Mouse (Mus musculus) heart, adult 2 months (tissue): ENCODE results near the gene Zdhhc24. TPM values are rescaled to one million over a fixed set of nuclear protein-coding genes. Genes with fewer than 3 reads are reported as not detected.
A peak's percentile ranks its signal among the peaks of the same experiment; 100 is the strongest.

ENCODE experiments used
- DNase-seq, 2 experiments: peaks; one replicate each; pipeline ENCODE4 v3.0.0; 2021
- H3K27ac ChIP-seq: fragments of 200-600 bp; 2 replicates; pipeline ENCODE4 v1.8.1; 2022
- H3K27me3 ChIP-seq: fragments of 200-500 bp; 2 replicates; pipeline ENCODE4 v1.6.1; 2012; ENCODE audit warnings: mild to moderate bottlenecking, low read length, inconsistent platforms, mixed read lengths; ENCODE audit not compliant: control insufficient read depth, insufficient read depth
- H3K36me3 ChIP-seq: fragments of 200-500 bp; 2 replicates; pipeline ENCODE4 v1.6.1; 2012; ENCODE audit warnings: low read length, inconsistent platforms; ENCODE audit not compliant: control insufficient read depth, insufficient read depth
- H3K4me1 ChIP-seq: fragments of 200-500 bp; 2 replicates; pipeline ENCODE4 v1.6.1; 2011; ENCODE audit warnings: low read length; ENCODE audit not compliant: control insufficient read depth, insufficient read depth
- H3K4me3 ChIP-seq: fragments of 200-600 bp; 2 replicates; pipeline ENCODE4 v1.8.1; 2022
- H3K79me2 ChIP-seq: fragments of 200-500 bp; replicated peaks from 2 replicates; pipeline ENCODE4 v1.6.1; 2012; ENCODE audit warnings: mild to moderate bottlenecking, inconsistent platforms, low read length, moderate library complexity, mixed read lengths; ENCODE audit not compliant: control insufficient read depth, insufficient read depth
- H3K9ac ChIP-seq: fragments of 200-500 bp; 2 replicates; pipeline ENCODE4 v1.6.1; 2012; ENCODE audit warnings: low read depth, mild to moderate bottlenecking, control low read depth, inconsistent platforms, low read length, mixed read lengths
- CTCF ChIP-seq: fragments of 200-600 bp; IDR thresholded peaks from 2 replicates; pipeline ENCODE4 v1.8.1; 2022; ENCODE audit warnings: antibody characterized with exemption, mild to moderate bottlenecking, moderate library complexity
- EP300 ChIP-seq: fragments of 200-500 bp; IDR thresholded peaks from 2 replicates; pipeline ENCODE4 v1.6.1; 2011; ENCODE audit warnings: low read depth, low read length, control low read depth; ENCODE audit not compliant: insufficient read depth
- POLR2A ChIP-seq: fragments of 200-500 bp; IDR thresholded peaks from 2 replicates; pipeline ENCODE4 v1.6.1; 2011; ENCODE audit warnings: mild to moderate bottlenecking, low read depth, low read length, control low read depth; ENCODE audit not compliant: insufficient read depth
- WGBS: fragments of 180-500 bp; shearing (Covaris S2); methylation state at CpG from one replicate; pipeline ENCODE4 v1.1.7; 2018; 5-methylcytosine and 5-hydroxymethylcytosine counted together
- intact Hi-C: fragments of 180-260 bp; cut with DNase I; formaldehyde crosslinking; loops from one replicate; pipeline ENCODE4 v1.15.1; 2025
- polyA plus RNA-seq: library from polyadenylated mRNA; depleted of rRNA; stranded (reverse); fragments of >200 nt; gene quantifications from 2 replicates; pipeline ENCODE4 v1.2.3, GENCODE M21; 2012
- total RNA-seq, 2 experiments: library from RNA; stranded (reverse); gene quantifications; 2 replicates each; pipeline ENCODE4 v1.2.3; 2021

Gene Zdhhc24
- total and polyA plus RNA-seq, 3 experiments: 2.3 to 7.8 (median 3.0) TPM

- Histone ChIP-seq H3K27ac (no peak overlapping the region), H3K9ac (no peak overlapping the region), H3K4me1 (peaks cover 4% of the 10 kb centered on the region; the same call in 1 of the 2 replicates), H3K36me3 (no peaks in the 10 kb centered on the region), H3K79me2 (no peaks in the 10 kb centered on the region), H3K27me3 (no peaks in the 10 kb centered on the region), H3K4me3 (no peak overlapping the region)
- 32% methylated on average over 5 of the region's 5 CpGs for WGBS
- intact Hi-C loops: loop anchor here (10.0 kb wide), 1 partner anchor 225 kb away; the partner anchor contains the start of gene Rce1
- no peak for DNase-seq
- no peak for TF ChIP-seq CTCF
- no peak for TF ChIP-seq EP300
- no peak for TF ChIP-seq POLR2A
Measured at GRCm38 (mm10) chr19:4850281-4850680, 28.2 kb upstream of the Zdhhc24 start.

- intact Hi-C loops: loop anchor here (2.0 to 10.0 kb wide), 2 partner anchors 24 to 230 kb away; partner anchors contain the start of genes Rce1 and Zdhhc24
- H3K27ac ChIP-seq: peak within 1 kb of the TSS; percentile 88
- WGBS: 3% methylated on average over 45 of the region's 45 CpGs
Measured at GRCm38 (mm10) chr19:4854552-4855469, 23.7 kb upstream of the Zdhhc24 start, which contains the start of gene Ctsf. Gene Ctsf, plus strand, starts transcription at chr19:4855130.

DNA sequence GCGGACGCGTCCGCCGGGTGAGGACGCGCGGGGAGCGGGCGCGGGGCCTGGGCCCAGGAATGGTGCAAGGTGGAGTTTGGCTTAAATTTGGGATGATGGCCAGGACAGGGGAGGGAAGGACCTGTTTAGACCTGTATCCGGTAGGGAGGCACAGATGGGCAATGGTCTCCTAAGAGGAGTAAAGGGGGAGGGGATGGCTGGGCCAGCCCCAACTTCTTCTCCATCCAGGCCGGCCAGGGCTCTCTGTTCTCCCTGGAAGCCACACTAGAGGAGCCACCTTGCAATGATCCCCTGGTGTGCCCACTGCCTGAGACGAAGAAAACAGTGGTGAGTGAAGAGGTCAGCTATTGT is 23.0 kb upstream of the Zdhhc24 start:
- H3K27ac ChIP-seq: peak overlapping the region; percentile 88
- intact Hi-C loops: loop anchor here (2.0 to 10.0 kb wide), 2 partner anchors 23 to 231 kb away; partner anchors contain the start of genes Rce1 and Zdhhc24
- H3K4me3 ChIP-seq: peak overlapping the region; percentile 69
- TF ChIP-seq CTCF (no peak), POLR2A (no peak), EP300 (no peak)
- peaks cover 5% of the 10 kb centered on the region for H3K4me1 ChIP-seq
- DNase-seq: no peak
- 4% methylated on average over 14 of the region's 14 CpGs for WGBS
- no peaks in the 10 kb centered on the region for H3K27me3 ChIP-seq
- no peaks in the 10 kb centered on the region for H3K36me3 ChIP-seq
- H3K79me2 ChIP-seq: no peaks in the 10 kb centered on the region
- H3K9ac ChIP-seq: peak overlapping the region; percentile 90

More at GRCm38 (mm10) chr19:4854552-4855469, 23.7 kb upstream of the Zdhhc24 start, which contains the start of gene Ctsf:
- Histone ChIP-seq H3K27me3 (no peaks in the 10 kb centered on the region), H3K36me3 (no peaks in the 10 kb centered on the region), H3K4me3 (peak within 1 kb of the TSS; percentile 69), H3K79me2 (no peaks in the 10 kb centered on the region), H3K4me1 (peaks cover 5% of the 10 kb centered on the region), H3K9ac (peak within 1 kb of the TSS; percentile 90)
- peak; percentile 80 for TF ChIP-seq POLR2A
- 0 out of 2 replicates have a peak, but pooled peaks have one; percentile 34 for TF ChIP-seq EP300
- peak; percentile 22; the same call in 1 of the 2 replicates for TF ChIP-seq CTCF
- DNase-seq: peak; percentile 90 to 92

DNA sequence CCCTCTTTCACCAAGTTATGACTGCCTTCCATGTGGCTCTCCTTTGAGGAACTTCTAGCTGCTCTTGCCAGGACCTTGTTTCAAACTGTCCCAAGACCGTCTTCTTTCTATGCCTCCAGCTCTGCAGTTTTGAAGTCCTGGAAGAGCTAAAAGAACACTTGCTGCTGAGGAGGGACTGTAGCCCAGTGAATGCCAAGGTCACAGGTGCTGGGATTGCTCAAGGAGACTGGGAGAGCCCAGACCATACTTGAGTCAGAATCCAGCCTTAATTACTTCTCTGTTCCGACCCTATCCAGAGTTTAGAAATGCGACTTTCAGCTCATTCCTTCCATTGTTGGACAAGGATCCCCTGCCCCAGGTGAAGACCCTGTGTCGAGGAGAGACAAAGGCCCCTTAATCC is 22.5 kb upstream of the Zdhhc24 start:
- Histone ChIP-seq H3K27me3 (no peaks in the 10 kb centered on the region), H3K9ac (no peak overlapping the region), H3K36me3 (no peaks in the 10 kb centered on the region), H3K79me2 (no peaks in the 10 kb centered on the region), H3K27ac (no peak overlapping the region; the same call in 1 of the 2 replicates), H3K4me3 (peak overlapping the region; percentile 69; the same call in 1 of the 2 replicates), H3K4me1 (peaks cover 5% of the 10 kb centered on the region)
- intact Hi-C loops: loop anchor here (2.0 to 10.0 kb wide), 2 partner anchors 23 to 231 kb away; partner anchors contain the start of genes Rce1 and Zdhhc24
- WGBS: 80% methylated on average over 4 of the region's 4 CpGs
- no peak for TF ChIP-seq POLR2A
- TF ChIP-seq CTCF: no peak
- no peak for TF ChIP-seq EP300
- no peak for DNase-seq

DNA sequence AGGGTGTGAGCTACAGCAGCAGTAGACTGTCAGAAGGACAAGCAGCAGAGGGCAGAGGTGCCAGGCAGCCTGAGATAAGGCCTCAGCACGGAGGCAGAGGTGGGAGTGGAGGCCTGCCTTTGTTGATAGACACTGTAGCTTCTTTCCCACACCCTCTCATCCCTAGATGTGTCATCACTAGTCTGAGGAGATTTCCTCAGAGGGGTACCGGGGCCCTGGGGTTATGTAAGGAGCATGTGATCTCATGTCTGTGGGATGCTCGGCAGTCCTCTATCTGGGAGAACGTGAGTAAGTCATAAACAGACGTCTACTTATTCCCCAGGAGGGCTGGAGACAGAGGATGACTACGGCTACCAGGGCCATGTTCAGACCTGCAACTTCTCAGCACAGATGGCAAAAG is 19.4 kb upstream of the Zdhhc24 start:
- no peaks in the 10 kb centered on the region for H3K36me3 ChIP-seq
- 49% methylated on average over 6 of the region's 6 CpGs for WGBS

More for the DNA sequence above, 19.4 kb upstream of the Zdhhc24 start:
- no peak overlapping the region for H3K9ac ChIP-seq
- H3K4me1 ChIP-seq: peaks cover 5% of the 10 kb centered on the region
- DNase-seq: no peak
- H3K27me3 ChIP-seq: no peaks in the 10 kb centered on the region
- TF ChIP-seq EP300 (no peak), POLR2A (no peak), CTCF (no peak)
- H3K4me3 ChIP-seq: no peak overlapping the region
- intact Hi-C loops: loop anchor here (10.0 kb wide), 1 partner anchor 234 kb away; the partner anchor contains the start of gene Rce1
- H3K27ac ChIP-seq: no peak overlapping the region
- no peaks in the 10 kb centered on the region for H3K79me2 ChIP-seq
